ENCODE assay signal across 16 mouse cellular contexts in genomic region chr3:83773281-83773680, GRCm38 (mm10). TPM values are rescaled to one million over a fixed set of nuclear protein-coding genes. Genes with fewer than 3 reads are reported as not detected.
"Had no signal": no experiment of that assay in that cellular context is flagged by ENCODE, and none has a peak within 500 bp of the region (broad histone marks: within the 10 kb centered on the region; RNA-seq: fewer than 3 reads in every experiment).

No protein-coding gene starts in this region.

- H3K4me3 ChIP-seq: intestine, embryonic 15.5 days; kidney, embryonic 15.5 days; liver, embryonic 13.5 days; stomach, embryonic 15.5 days had no signal

- H3K4me2 ChIP-seq: intestine, embryonic 15.5 days; kidney, embryonic 15.5 days; liver, embryonic 13.5 days; stomach, embryonic 15.5 days had no signal

- H3K36me3 ChIP-seq: intestine, embryonic 15.5 days; liver, embryonic 13.5 days; stomach, embryonic 15.5 days had no signal

- H3K9ac ChIP-seq: intestine, embryonic 15.5 days; kidney, embryonic 15.5 days; liver, embryonic 13.5 days; stomach, embryonic 15.5 days had no signal

- ATAC-seq: intestine, embryonic 15.5 days had no signal

- H3K9me3 ChIP-seq: intestine, embryonic 15.5 days; kidney, embryonic 15.5 days; liver, embryonic 13.5 days; stomach, embryonic 15.5 days had no signal

- H3K27me3 ChIP-seq: intestine, embryonic 15.5 days; kidney, embryonic 15.5 days; stomach, embryonic 15.5 days had no signal

- DNase-seq: kidney, adult 11 months; kidney, adult 8-10 months; kidney, postnatal 10 days; kidney, postnatal 36 days; left cerebral cortex, postnatal 4 days; liver, embryonic 13.5 days; lung, adult 2 months; midbrain, embryonic 14.5 days; right cerebral cortex, postnatal 25 days; spleen, adult 18-20 months; thymus, adult 2 months; thymus, postnatal 25 days had no signal

- H3K27ac ChIP-seq: intestine, embryonic 15.5 days; kidney, embryonic 15.5 days; liver, embryonic 13.5 days; macrophage; stomach, embryonic 15.5 days had no signal

- H3K4me1 ChIP-seq: intestine, embryonic 15.5 days had no signal

RNA-seq across cellular contexts. Expression of gene Sfrp2, which starts 7.2 kb away (rescaled TPM):
- polyA plus RNA-seq: macrophage had no signal
